Mouse (Mus musculus) brain, embryonic 14.5 days (tissue): Measurements from ENCODE around the gene Rnaseh2a. TPM values are rescaled to one million over a fixed set of nuclear protein-coding genes. Genes with fewer than 3 reads are reported as not detected.

ENCODE experiments used
- DNase-seq: peaks from one replicate; pipeline ENCODE4 v3.0.0-alpha.2; 2011; ENCODE audit warnings: low read depth
- CTCF ChIP-seq: fragments of 200-500 bp; IDR thresholded peaks from 2 replicates; pipeline ENCODE4 v1.5.1; 2012; ENCODE audit warnings: inconsistent platforms, mild to moderate bottlenecking, moderate library complexity, borderline replicate concordance; ENCODE audit not compliant: insufficient read depth, insufficient read length; ENCODE audit errors: extremely low read depth
- POLR2A ChIP-seq: fragments of 200-500 bp; IDR thresholded peaks from 2 replicates; pipeline ENCODE4 v1.6.1; 2012; ENCODE audit warnings: mild to moderate bottlenecking, inconsistent platforms, borderline replicate concordance; ENCODE audit not compliant: poor library complexity, insufficient read depth, insufficient read length, severe bottlenecking; ENCODE audit errors: extremely low read depth
- polyA plus RNA-seq: library from polyadenylated mRNA; depleted of rRNA; stranded (reverse); fragments of >200 nt; gene quantifications from 2 replicates; pipeline ENCODE4 v1.2.3, GENCODE M21; 2012; rRNA removed

Rnaseh2a gene
- polyA plus RNA-seq = 41.8 and 51.3 TPM in 2 replicates

- DNase-seq = peak; percentile 94
- no peak for TF ChIP-seq CTCF
- TF ChIP-seq POLR2A = no peak; the same call in 1 of the 2 replicates
Measured at GRCm38 (mm10) chr8:84969241-84970134, at the start of gene Rnaseh2a, which contains the start of the genes Gm49661 and Prdx2. Rnaseh2a (minus strand) TSS chr8:84969767. Gm49661 (minus strand) TSS chr8:84969433. Prdx2 (plus strand) TSS chr8:84969587.

- no peak for DNase-seq
- TF ChIP-seq POLR2A = no peak
- no peak for TF ChIP-seq CTCF
Measured at GRCm38 (mm10) chr8:85017209-85017608, 47.6 kb upstream of the Rnaseh2a start.

GRCm38 (mm10) chr8:85016724-85017123 lies 47.2 kb upstream of the Rnaseh2a start:
- no peak for DNase-seq
- TF ChIP-seq CTCF = no peak
- TF ChIP-seq POLR2A = no peak

- DNase-seq = no peak
- no peak for TF ChIP-seq CTCF
- TF ChIP-seq POLR2A = no peak
Measured at GRCm38 (mm10) chr8:85014431-85014830, 44.9 kb upstream of the Rnaseh2a start, which contains the start of gene Best2. Best2 (minus strand) TSS chr8:85014531.

- no peak for TF ChIP-seq POLR2A
- TF ChIP-seq CTCF = peak; percentile 72
- DNase-seq = peak; percentile 88
Measured at GRCm38 (mm10) chr8:85013230-85013840, 43.8 kb upstream of the Rnaseh2a start.

GRCm38 (mm10) chr8:85011242-85011641 lies 41.7 kb upstream of the Rnaseh2a start:
- TF ChIP-seq CTCF = no peak
- no peak for TF ChIP-seq POLR2A

GRCm38 (mm10) chr8:85007686-85008085 lies 38.1 kb upstream of the Rnaseh2a start:
- no peak for DNase-seq
- TF ChIP-seq CTCF = peak; percentile 16; the same call in 1 of the 2 replicates
- no peak for TF ChIP-seq POLR2A

More at GRCm38 (mm10) chr8:85011242-85011641, 41.7 kb upstream of the Rnaseh2a start:
- DNase-seq = no peak

GRCm38 (mm10) chr8:84997649-84998295 lies 28.2 kb upstream of the Rnaseh2a start:
- TF ChIP-seq POLR2A (no peak), CTCF (peak; percentile 96)
- DNase-seq = peak; percentile 96

GRCm38 (mm10) chr8:84996978-84997377 lies 27.4 kb upstream of the Rnaseh2a start:
- TF ChIP-seq CTCF (no peak), POLR2A (no peak)

GRCm38 (mm10) chr8:84995680-84996079 lies 26.1 kb upstream of the Rnaseh2a start:
- DNase-seq = peak; percentile 72

More at GRCm38 (mm10) chr8:84996978-84997377, 27.4 kb upstream of the Rnaseh2a start:
- no peak for DNase-seq

GRCm38 (mm10) chr8:84994375-84994774 lies 24.8 kb upstream of the Rnaseh2a start:
- DNase-seq = no peak
- no peak for TF ChIP-seq POLR2A
- no peak for TF ChIP-seq CTCF

More at GRCm38 (mm10) chr8:84995680-84996079, 26.1 kb upstream of the Rnaseh2a start:
- TF ChIP-seq CTCF (no peak), POLR2A (no peak)
